Mouse (Mus musculus) lung, postnatal 0 days (tissue): ENCODE measurements at regions not wholly inside any gene's neighbourhood (a gene's known extent, or its start where the extent isn't known, plus 50 kb on each side); places are given as distances from the start of the nearest gene placed in this dataset.

Experiments used
- CTCF ChIP-seq: IDR thresholded peaks from 2 replicates; pipeline ENCODE4 v1.5.1; 2016; ENCODE audit warnings: antibody characterized with exemption, mild to moderate bottlenecking
- EP300 ChIP-seq: IDR thresholded peaks from 2 replicates; pipeline ENCODE4 v1.6.1; 2016; ENCODE audit warnings: antibody characterized with exemption, mild to moderate bottlenecking, control low read depth

DNA sequence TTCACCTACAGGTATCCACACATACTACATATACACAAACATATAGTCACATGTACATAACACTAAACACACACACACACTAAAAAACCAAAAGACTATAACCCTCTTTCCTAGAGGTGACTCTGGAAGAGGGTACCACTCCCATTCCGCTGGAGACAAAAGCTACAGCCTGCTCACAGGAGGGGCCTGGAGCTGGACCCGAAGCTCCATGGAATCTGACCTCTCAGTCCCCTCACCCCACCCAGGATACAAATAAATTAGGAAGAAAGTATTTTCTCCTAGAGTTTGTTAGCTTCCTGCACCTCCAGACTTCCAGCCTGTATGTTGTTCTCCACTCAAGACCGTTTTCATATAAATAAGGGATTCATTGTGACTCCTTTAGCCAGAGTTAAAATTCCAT, 66.8 kb downstream of the Lrrc30 start:
- TF ChIP-seq EP300 = no peak
- TF ChIP-seq CTCF = no peak
